Mouse (Mus musculus) fibroblast of lung, adult 2 months (primary cell): ENCODE results near the gene Magi1.

Experiments used
- DNase-seq: peaks from one replicate; pipeline ENCODE4 v3.0.0-alpha.2; 2011; ENCODE audit warnings: low read depth

Magi1 gene

GRCm38 (mm10) chr6:93897512-93897911 is 386.2 kb downstream of the Magi1 start:
- no peak for DNase-seq

GRCm38 (mm10) chr6:93895721-93896120 is 388.0 kb downstream of the Magi1 start:
- DNase-seq: no peak

GRCm38 (mm10) chr6:93893956-93894355 is 389.8 kb downstream of the Magi1 start:
- DNase-seq: no peak

- no peak for DNase-seq
Measured at GRCm38 (mm10) chr6:93892922-93893321, 390.8 kb downstream of the Magi1 start.

- no peak for DNase-seq
Measured at GRCm38 (mm10) chr6:93890011-93890410, 393.7 kb downstream of the Magi1 start.

- DNase-seq: no peak
Measured at GRCm38 (mm10) chr6:93877337-93877736, 406.4 kb downstream of the Magi1 start.

- no peak for DNase-seq
Measured at GRCm38 (mm10) chr6:93874936-93875335, 408.8 kb downstream of the Magi1 start.

GRCm38 (mm10) chr6:93874376-93874775 is 409.3 kb downstream of the Magi1 start:
- no peak for DNase-seq

- DNase-seq: no peak
Measured at GRCm38 (mm10) chr6:93873536-93873935, 410.2 kb downstream of the Magi1 start.

GRCm38 (mm10) chr6:93871516-93871915 is 412.2 kb downstream of the Magi1 start:
- no peak for DNase-seq

- DNase-seq: no peak
Measured at GRCm38 (mm10) chr6:93870023-93870422, 413.7 kb downstream of the Magi1 start.

GRCm38 (mm10) chr6:93862263-93862662 is 421.5 kb downstream of the Magi1 start:
- no peak for DNase-seq

- DNase-seq: no peak
Measured at GRCm38 (mm10) chr6:93856783-93857182, 426.9 kb downstream of the Magi1 start.

- DNase-seq: peak; percentile 40
Measured at GRCm38 (mm10) chr6:93855806-93856641, 427.7 kb downstream of the Magi1 start.

GRCm38 (mm10) chr6:93848942-93849790 is 434.6 kb downstream of the Magi1 start:
- no peak for DNase-seq

GRCm38 (mm10) chr6:93845498-93845897 is 438.2 kb downstream of the Magi1 start:
- DNase-seq: no peak

- no peak for DNase-seq
Measured at GRCm38 (mm10) chr6:93845080-93845479, 438.6 kb downstream of the Magi1 start.

GRCm38 (mm10) chr6:93844576-93844975 is 439.1 kb downstream of the Magi1 start:
- no peak for DNase-seq

- no peak for DNase-seq
Measured at GRCm38 (mm10) chr6:93838398-93838797, 445.3 kb downstream of the Magi1 start.

GRCm38 (mm10) chr6:93836585-93836984 is 447.1 kb downstream of the Magi1 start:
- DNase-seq: no peak

- DNase-seq: no peak
Measured at GRCm38 (mm10) chr6:93835211-93835610, 448.5 kb downstream of the Magi1 start.

GRCm38 (mm10) chr6:93828262-93828661 is 455.5 kb downstream of the Magi1 start:
- no peak for DNase-seq

GRCm38 (mm10) chr6:93826875-93827274 is 456.8 kb downstream of the Magi1 start:
- DNase-seq: no peak
